Comparison of ENCODE assay signal across 23 mouse cellular contexts in genomic region chr11:65644539-65644938, GRCm38 (mm10).
DNase-seq lines count a peak whose midpoint lies in the region; ATAC-seq lines count a peak whose summit lies in the region.
"Had no signal": no experiment of that assay in that cellular context is flagged by ENCODE, and none has a peak within 500 bp of the region (broad histone marks: within the 10 kb centered on the region; RNA-seq: fewer than 3 reads in every experiment).

No protein-coding gene starts in this region.

- H3K4me2 ChIP-seq in heart, embryonic 15.5 days, result no peak overlapping the region
- H3K4me2 ChIP-seq in limb, embryonic 13.5 days (replicated peaks), result no peak overlapping the region
- H3K4me2 ChIP-seq in intestine, embryonic 16.5 days (ENCODE audit: low read depth, low read length), result no peak overlapping the region
- H3K4me2 ChIP-seq: embryonic facial prominence, embryonic 15.5 days; forebrain, embryonic 12.5 days; hindbrain, embryonic 14.5 days; midbrain, embryonic 13.5 days had no signal

- no peak overlapping the region for H3K9ac ChIP-seq in heart, embryonic 15.5 days
- no peak overlapping the region for H3K9ac ChIP-seq in limb, embryonic 13.5 days
- H3K9ac ChIP-seq in intestine, embryonic 16.5 days (ENCODE audit: low read depth, low read length), result no peak overlapping the region
- H3K9ac ChIP-seq: embryonic facial prominence, embryonic 15.5 days; forebrain, embryonic 12.5 days; forebrain, postnatal 0 days; hindbrain, embryonic 14.5 days; midbrain, embryonic 13.5 days had no signal

- no peaks in the 10 kb centered on the region for H3K27me3 ChIP-seq in heart, embryonic 10.5 days (ENCODE audit: insufficient read depth, poor library complexity, severe bottlenecking)
- H3K27me3 ChIP-seq in heart, embryonic 15.5 days, result no peaks in the 10 kb centered on the region
- no peaks in the 10 kb centered on the region for H3K27me3 ChIP-seq in limb, embryonic 13.5 days
- no peaks in the 10 kb centered on the region for H3K27me3 ChIP-seq in limb, embryonic 10.5 days (ENCODE audit: low read depth, poor library complexity, severe bottlenecking)
- H3K27me3 ChIP-seq in intestine, embryonic 16.5 days (replicated peaks; ENCODE audit: control insufficient read depth, insufficient read depth, low read length), result no peaks in the 10 kb centered on the region
- H3K27me3 ChIP-seq: embryonic facial prominence, embryonic 15.5 days; forebrain, embryonic 12.5 days; midbrain, embryonic 13.5 days had no signal

- H3K36me3 ChIP-seq in heart, embryonic 10.5 days, result no peaks in the 10 kb centered on the region
- H3K36me3 ChIP-seq in heart, embryonic 15.5 days, result no peaks in the 10 kb centered on the region
- H3K36me3 ChIP-seq in limb, embryonic 13.5 days, result no peaks in the 10 kb centered on the region
- H3K36me3 ChIP-seq in limb, embryonic 10.5 days, result no peaks in the 10 kb centered on the region
- H3K36me3 ChIP-seq in intestine, embryonic 16.5 days (ENCODE audit: control insufficient read depth, insufficient read depth, low read length), result no peaks in the 10 kb centered on the region
- H3K36me3 ChIP-seq: embryonic facial prominence, embryonic 10.5 days; embryonic facial prominence, embryonic 15.5 days; forebrain, embryonic 12.5 days; G1E; midbrain, embryonic 13.5 days had no signal

- peak overlapping the region; percentile 69 for H3K27ac ChIP-seq in heart, embryonic 10.5 days
- peak overlapping the region; percentile 58 for H3K27ac ChIP-seq in heart, embryonic 15.5 days
- no peak overlapping the region for H3K27ac ChIP-seq in limb, embryonic 13.5 days
- H3K27ac ChIP-seq in limb, embryonic 10.5 days, result no peak overlapping the region
- H3K27ac ChIP-seq in intestine, embryonic 16.5 days (ENCODE audit: low read length), result 0 out of 2 replicates have a peak overlapping the region, but pooled peaks have one; percentile 1
- H3K27ac ChIP-seq: embryonic facial prominence, embryonic 10.5 days; embryonic facial prominence, embryonic 15.5 days; forebrain, embryonic 12.5 days; hindbrain, embryonic 14.5 days; left cerebral cortex, adult 2 months; macrophage; midbrain, embryonic 13.5 days had no signal

- 40% methylated on average over 4 of the region's 4 CpGs for WGBS in heart, embryonic 10.5 days
- 42% methylated on average over 4 of the region's 4 CpGs for WGBS in heart, embryonic 15.5 days
- 54% methylated on average over 4 of the region's 4 CpGs for WGBS in limb, embryonic 13.5 days
- WGBS in limb, embryonic 10.5 days, result 56% methylated on average over 4 of the region's 4 CpGs
- WGBS in intestine, embryonic 16.5 days, result 39% methylated on average over 4 of the region's 4 CpGs

- ATAC-seq in heart, embryonic 15.5 days (replicated peaks; ENCODE audit: insufficient number of reproducible peaks, insufficient read depth, low FRiP score, low read depth), result 0 out of 2 replicates have a peak, but pooled peaks have one; percentile 27
- 0 out of 2 replicates have a peak, but pooled peaks have one; percentile 36 for ATAC-seq in limb, embryonic 13.5 days (ENCODE audit: low FRiP score, low read depth)
- no peak for ATAC-seq in intestine, embryonic 16.5 days
- ATAC-seq: forebrain, postnatal 0 days; midbrain, embryonic 13.5 days; Patski had no signal

- DNase-seq in heart, embryonic 10.5 days (ENCODE audit: low spot score), result peak; percentile 79
- no peak for DNase-seq in heart, postnatal 25 days (ENCODE audit: low spot score)
- no peak for DNase-seq in heart, postnatal 4 days
- DNase-seq in limb, embryonic 10.5 days (ENCODE audit: low spot score), result no peak
- no peak for DNase-seq in layer of hippocampus, adult 9-11 months
- DNase-seq: adrenal gland, postnatal 10 days; cerebellum, adult 8-10 months; cerebellum, postnatal 25 days; forebrain, postnatal 0 days; kidney, adult 9 months; kidney, postnatal 25 days had no signal

- peaks cover 52% of the 10 kb centered on the region for H3K4me1 ChIP-seq in heart, embryonic 10.5 days
- peaks cover 50% of the 10 kb centered on the region for H3K4me1 ChIP-seq in heart, embryonic 15.5 days (replicated peaks)
- H3K4me1 ChIP-seq in limb, embryonic 13.5 days, result no peaks in the 10 kb centered on the region
- H3K4me1 ChIP-seq in limb, embryonic 10.5 days, result no peaks in the 10 kb centered on the region
- peaks cover 5% of the 10 kb centered on the region for H3K4me1 ChIP-seq in intestine, embryonic 16.5 days (ENCODE audit: control insufficient read depth, insufficient read depth, low read length)
- H3K4me1 ChIP-seq: embryonic facial prominence, embryonic 15.5 days; forebrain, embryonic 12.5 days; midbrain, embryonic 13.5 days had no signal

- no peak overlapping the region for H3K4me3 ChIP-seq in heart, embryonic 10.5 days
- no peak overlapping the region for H3K4me3 ChIP-seq in heart, embryonic 15.5 days
- H3K4me3 ChIP-seq in limb, embryonic 13.5 days, result no peak overlapping the region
- no peak overlapping the region for H3K4me3 ChIP-seq in limb, embryonic 10.5 days
- H3K4me3 ChIP-seq in intestine, embryonic 16.5 days (ENCODE audit: low read length), result no peak overlapping the region
- H3K4me3 ChIP-seq: embryonic facial prominence, embryonic 10.5 days; embryonic facial prominence, embryonic 15.5 days; forebrain, embryonic 12.5 days; left cerebral cortex, adult 2 months; midbrain, embryonic 13.5 days had no signal

- H3K9me3 ChIP-seq in heart, embryonic 10.5 days, result no peaks in the 10 kb centered on the region
- H3K9me3 ChIP-seq in heart, embryonic 15.5 days (replicated peaks), result no peaks in the 10 kb centered on the region
- no peaks in the 10 kb centered on the region for H3K9me3 ChIP-seq in limb, embryonic 13.5 days
- H3K9me3 ChIP-seq in limb, embryonic 10.5 days (replicated peaks), result no peaks in the 10 kb centered on the region
- H3K9me3 ChIP-seq in intestine, embryonic 16.5 days (ENCODE audit: control insufficient read depth, low read length), result no peaks in the 10 kb centered on the region
- H3K9me3 ChIP-seq: embryonic facial prominence, embryonic 10.5 days; embryonic facial prominence, embryonic 15.5 days; forebrain, embryonic 12.5 days; G1E; midbrain, embryonic 13.5 days had no signal

- intact Hi-C loops in heart, postnatal 25 days (cut with DNase I), result no loop called here

Comparison
In these comparisons a context has a peak if more than half of its experiments do, and no peak if none do; other contexts are left out.
1. H3K27ac ChIP-seq: peak in heart, embryonic 10.5 days (single experiment), heart, embryonic 15.5 days (single experiment) and intestine, embryonic 16.5 days (single experiment); none in limb, embryonic 13.5 days (single experiment) and limb, embryonic 10.5 days (single experiment).